Comparison of ENCODE assay signal across 23 mouse cellular contexts in the genomic region with DNA sequence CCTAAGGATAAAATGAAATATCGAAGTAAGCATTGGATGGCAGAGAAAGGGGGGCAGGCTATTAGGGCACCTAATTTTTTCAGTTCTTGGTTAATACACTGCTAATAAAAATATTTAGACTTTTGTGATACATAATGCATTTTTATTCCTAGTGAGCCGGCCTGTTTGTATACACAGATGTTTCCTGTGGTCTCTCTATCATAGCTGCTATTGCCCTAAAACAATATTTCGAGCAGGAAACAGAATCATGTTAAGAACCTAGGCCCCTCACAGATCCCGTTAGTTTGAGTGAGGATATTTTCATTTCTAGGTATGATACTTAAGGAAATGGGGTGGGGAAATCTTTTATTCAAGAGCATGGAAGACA. TPM values are rescaled to one million over a fixed set of nuclear protein-coding genes. Genes with fewer than 3 reads are reported as not detected.
DNase-seq lines count a peak whose midpoint lies in the region; ATAC-seq and TF ChIP-seq lines count a peak whose summit lies in the region.
"Had no signal": no experiment of that assay in that cellular context is flagged by ENCODE, and none has a peak within 500 bp of the region (broad histone marks: within the 10 kb centered on the region; RNA-seq: fewer than 3 reads in every experiment).

No protein-coding gene starts in this region.

- TF ChIP-seq POLR2A in lung, adult 2 months (IDR thresholded peaks at IDR 0.05; ENCODE audit: borderline replicate concordance, extremely low read depth, low read depth, low read length), result no peak

- H3K36me3 ChIP-seq in forebrain, embryonic 15.5 days, result no peaks in the 10 kb centered on the region
- H3K36me3 ChIP-seq in forebrain, embryonic 13.5 days (ENCODE audit: poor library complexity, severe bottlenecking), result no peaks in the 10 kb centered on the region
- H3K36me3 ChIP-seq in hindbrain, embryonic 15.5 days, result no peaks in the 10 kb centered on the region
- H3K36me3 ChIP-seq in hindbrain, embryonic 10.5 days, result no peaks in the 10 kb centered on the region
- H3K36me3 ChIP-seq in lung, embryonic 15.5 days, result no peaks in the 10 kb centered on the region
- no peaks in the 10 kb centered on the region for H3K36me3 ChIP-seq in neural tube, embryonic 13.5 days
- H3K36me3 ChIP-seq: forebrain, embryonic 10.5 days; G1E had no signal

- 75% methylated on average over 4 of the region's 4 CpGs for WGBS in forebrain, embryonic 15.5 days
- WGBS in forebrain, embryonic 13.5 days, result 82% methylated on average over 4 of the region's 4 CpGs
- WGBS in hindbrain, embryonic 15.5 days, result 77% methylated on average over 4 of the region's 4 CpGs
- WGBS in hindbrain, embryonic 10.5 days, result 84% methylated on average over 4 of the region's 4 CpGs
- whole genome bisulfite sequencing in lung, embryonic 15.5 days, result 33% methylated on average over 4 of the region's 4 CpGs
- WGBS in lung, adult 2 months, result 50% methylated on average over 4 of the region's 4 CpGs
- 77% methylated on average over 4 of the region's 4 CpGs for WGBS in neural tube, embryonic 13.5 days

- H3K4me1 ChIP-seq in forebrain, embryonic 15.5 days, result peaks cover 22% of the 10 kb centered on the region
- H3K4me1 ChIP-seq in forebrain, embryonic 13.5 days, result peaks cover 7% of the 10 kb centered on the region; the same call in 1 of the 2 replicates
- peaks cover 14% of the 10 kb centered on the region for H3K4me1 ChIP-seq in hindbrain, embryonic 15.5 days (replicated peaks)
- H3K4me1 ChIP-seq in hindbrain, embryonic 10.5 days (replicated peaks), result no peaks in the 10 kb centered on the region; the same call in 1 of the 2 replicates
- H3K4me1 ChIP-seq in lung, embryonic 15.5 days, result 0 out of 2 replicates have a peak, but pooled peaks cover 4% of the 10 kb centered on the region
- H3K4me1 ChIP-seq in lung, adult 2 months (ENCODE audit: control insufficient read depth, insufficient read depth, low read length), result no peaks in the 10 kb centered on the region; the same call in 1 of the 2 replicates
- H3K4me1 ChIP-seq in neural tube, embryonic 13.5 days (replicated peaks), result peaks cover 20% of the 10 kb centered on the region

- no peaks in the 10 kb centered on the region for H3K9me3 ChIP-seq in forebrain, embryonic 15.5 days
- H3K9me3 ChIP-seq in forebrain, embryonic 13.5 days (replicated peaks), result no peaks in the 10 kb centered on the region
- H3K9me3 ChIP-seq in hindbrain, embryonic 15.5 days, result no peaks in the 10 kb centered on the region
- H3K9me3 ChIP-seq in hindbrain, embryonic 10.5 days, result no peaks in the 10 kb centered on the region
- H3K9me3 ChIP-seq in lung, embryonic 15.5 days, result no peaks in the 10 kb centered on the region
- H3K9me3 ChIP-seq in neural tube, embryonic 13.5 days, result no peaks in the 10 kb centered on the region
- H3K9me3 ChIP-seq: forebrain, embryonic 10.5 days; G1E had no signal

- no peaks in the 10 kb centered on the region for H3K27me3 ChIP-seq in forebrain, embryonic 15.5 days
- peaks cover 30% of the 10 kb centered on the region for H3K27me3 ChIP-seq in forebrain, embryonic 13.5 days
- peaks cover 7% of the 10 kb centered on the region; the same call in 1 of the 2 replicates for H3K27me3 ChIP-seq in hindbrain, embryonic 15.5 days
- peaks cover 99% of the 10 kb centered on the region for H3K27me3 ChIP-seq in hindbrain, embryonic 10.5 days (ENCODE audit: insufficient read depth, poor library complexity, severe bottlenecking)
- H3K27me3 ChIP-seq in lung, embryonic 15.5 days, result peaks cover 23% of the 10 kb centered on the region
- H3K27me3 ChIP-seq in neural tube, embryonic 13.5 days, result peaks cover 73% of the 10 kb centered on the region
- H3K27me3 ChIP-seq: CH12.LX had no signal

- no peak overlapping the region for H3K9ac ChIP-seq in forebrain, embryonic 15.5 days (replicated peaks)
- no peak overlapping the region for H3K9ac ChIP-seq in forebrain, embryonic 13.5 days
- H3K9ac ChIP-seq in hindbrain, embryonic 15.5 days, result no peak overlapping the region
- no peak overlapping the region for H3K9ac ChIP-seq in lung, embryonic 15.5 days
- no peak overlapping the region for H3K9ac ChIP-seq in neural tube, embryonic 13.5 days
- H3K9ac ChIP-seq: forebrain, postnatal 0 days had no signal

- H3K27ac ChIP-seq in forebrain, embryonic 15.5 days (replicated peaks), result peak overlapping the region; percentile 37; the same call in 1 of the 2 replicates
- no peak overlapping the region for H3K27ac ChIP-seq in forebrain, embryonic 13.5 days
- H3K27ac ChIP-seq in hindbrain, embryonic 15.5 days (replicated peaks), result peak overlapping the region; percentile 48
- no peak overlapping the region for H3K27ac ChIP-seq in hindbrain, embryonic 10.5 days
- H3K27ac ChIP-seq in lung, embryonic 15.5 days, result no peak overlapping the region
- peak overlapping the region; percentile 78 for H3K27ac ChIP-seq in neural tube, embryonic 13.5 days (replicated peaks)
- H3K27ac ChIP-seq: forebrain, embryonic 10.5 days; gastrocnemius, adult 2 months had no signal

- no peak overlapping the region for H3K4me2 ChIP-seq in forebrain, embryonic 15.5 days (replicated peaks)
- H3K4me2 ChIP-seq in forebrain, embryonic 13.5 days, result no peak overlapping the region
- no peak overlapping the region for H3K4me2 ChIP-seq in hindbrain, embryonic 15.5 days
- peak overlapping the region; percentile 8; the same call in 1 of the 2 replicates for H3K4me2 ChIP-seq in lung, embryonic 15.5 days
- H3K4me2 ChIP-seq in neural tube, embryonic 13.5 days, result no peak overlapping the region
- H3K4me2 ChIP-seq: heart, embryonic 11.5 days had no signal

- no peak for ATAC-seq in forebrain, embryonic 15.5 days (replicated peaks)
- ATAC-seq in forebrain, embryonic 13.5 days, result no peak
- no peak for ATAC-seq in hindbrain, embryonic 15.5 days (ENCODE audit: low FRiP score, low read depth)
- ATAC-seq in lung, embryonic 15.5 days (ENCODE audit: borderline replicate concordance, extremely low read depth, low FRiP score, low TSS enrichment), result no peak
- ATAC-seq in neural tube, embryonic 13.5 days (ENCODE audit: low read depth), result no peak
- ATAC-seq: inflammation-experienced regulatory T-cells, adult 6 months; intestine, embryonic 16.5 days; Patski had no signal

- no peak overlapping the region for H3K4me3 ChIP-seq in forebrain, embryonic 15.5 days
- H3K4me3 ChIP-seq in forebrain, embryonic 13.5 days, result no peak overlapping the region
- H3K4me3 ChIP-seq in hindbrain, embryonic 15.5 days, result no peak overlapping the region
- no peak overlapping the region for H3K4me3 ChIP-seq in hindbrain, embryonic 10.5 days
- H3K4me3 ChIP-seq in lung, embryonic 15.5 days, result no peak overlapping the region
- H3K4me3 ChIP-seq in lung, adult 2 months (replicated peaks; ENCODE audit: extremely low read depth, low read depth, low read length), result no peak overlapping the region
- H3K4me3 ChIP-seq in neural tube, embryonic 13.5 days, result no peak overlapping the region
- H3K4me3 ChIP-seq: forebrain, embryonic 10.5 days; gastrocnemius, adult 2 months had no signal

- no peak for TF ChIP-seq CTCF in lung, adult 2 months (IDR thresholded peaks at IDR 0.05; ENCODE audit: insufficient read depth, low read length)

- DNase-seq in hindbrain, embryonic 10.5 days (ENCODE audit: low spot score), result no peak
- no peak for DNase-seq in lung, adult 2 months
- DNase-seq in neural tube, embryonic 10.5 days (ENCODE audit: extremely low spot score, low spot score), result no peak
- DNase-seq: adrenal gland, postnatal 10 days; adrenal gland, postnatal 36 days; B cell, adult 2 months; cerebellum, adult 18-20 months; cerebellum, adult 9-10 months; forebrain, postnatal 0 days; gastrocnemius, adult 2 months; gastrocnemius, postnatal 14 days had no signal

RNA-seq across cellular contexts. Expression of a gene that starts 17.4 kb away (rescaled TPM):
- polyA plus RNA-seq in forebrain, embryonic 15.5 days (2015; fragmentation: Nextera tagmentation; extraction: Ambion mirVana), result 15.8 and 16.5 TPM in 2 replicates
- polyA plus RNA-seq in forebrain, embryonic 13.5 days (2015; fragmentation: Nextera tagmentation; extraction: Ambion mirVana), result 10.5 and 13.2 TPM in 2 replicates
- polyA plus RNA-seq in hindbrain, embryonic 15.5 days (2015; fragmentation: Nextera tagmentation; extraction: Ambion mirVana), result 16.1 and 22.0 TPM in 2 replicates
- polyA plus RNA-seq in hindbrain, embryonic 10.5 days (2016; fragmentation: Nextera tagmentation; extraction: Ambion mirVana), result 3.3 and 8.4 TPM in 2 replicates
- 2.4 and 2.8 TPM in 2 replicates for polyA plus RNA-seq in lung, embryonic 15.5 days (2015; fragmentation: Nextera tagmentation; extraction: Ambion mirVana)
- 8.4 and 8.6 TPM in 2 replicates for polyA plus RNA-seq in lung, adult 2 months (2012; rRNA removed)
- 18.7 and 21.9 TPM in 2 replicates for polyA plus RNA-seq in neural tube, embryonic 13.5 days (2015; fragmentation: Nextera tagmentation; extraction: Ambion mirVana)
- polyA plus RNA-seq: G1E; inflammation-experienced regulatory T-cells, adult 6 months; Patski had no signal

Comparison
In these comparisons a context has a peak if more than half of its experiments do, and no peak if none do; other contexts are left out.
1. H3K27ac ChIP-seq: peak in forebrain, embryonic 15.5 days (single experiment), hindbrain, embryonic 15.5 days (single experiment) and neural tube, embryonic 13.5 days (single experiment); none in forebrain, embryonic 13.5 days (single experiment), hindbrain, embryonic 10.5 days (single experiment) and lung, embryonic 15.5 days (single experiment).